Mouse (Mus musculus): Measurements from ENCODE around the gene Fbxl19.
"Not testable (repeated sequence)": the region's sequence is repeated elsewhere in the genome, so short reads cannot be mapped to it uniquely, and the experiment has no call there.

The Fbxl19 gene

DNA sequence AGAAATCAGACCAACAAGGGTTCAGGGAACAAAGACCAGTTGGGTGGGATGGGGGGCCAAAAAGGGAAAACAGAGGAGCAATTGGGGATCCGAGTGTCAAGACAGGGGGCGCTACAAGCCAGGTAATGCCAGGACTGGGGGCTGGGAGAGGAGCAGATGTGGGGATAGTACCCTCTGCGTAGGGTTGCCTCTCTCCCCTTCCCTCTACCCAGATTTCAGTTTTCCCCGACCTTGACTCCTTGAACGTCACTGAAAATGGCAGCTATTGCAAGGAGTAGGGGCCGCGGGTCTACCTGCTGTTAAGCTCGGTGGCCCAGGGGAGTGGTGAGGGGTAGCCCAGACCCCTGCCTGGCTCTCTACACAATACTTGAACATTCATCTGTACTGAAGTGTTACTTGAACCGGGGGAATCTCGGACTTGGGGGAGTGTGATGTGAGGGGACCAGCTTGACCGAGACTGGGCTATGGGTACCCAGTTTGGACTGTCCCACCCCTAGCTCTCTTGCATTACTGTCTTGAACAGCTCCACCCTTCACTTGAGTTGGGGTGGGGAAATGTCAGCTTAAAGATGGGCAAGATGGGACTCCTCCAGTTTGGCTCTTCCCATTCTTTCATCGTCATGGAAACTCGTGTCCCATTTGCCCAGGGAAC lies 24.1 kb downstream of the Fbxl19 start:
- no peak for DNase-seq (ENCODE audit: low read depth)

DNA sequence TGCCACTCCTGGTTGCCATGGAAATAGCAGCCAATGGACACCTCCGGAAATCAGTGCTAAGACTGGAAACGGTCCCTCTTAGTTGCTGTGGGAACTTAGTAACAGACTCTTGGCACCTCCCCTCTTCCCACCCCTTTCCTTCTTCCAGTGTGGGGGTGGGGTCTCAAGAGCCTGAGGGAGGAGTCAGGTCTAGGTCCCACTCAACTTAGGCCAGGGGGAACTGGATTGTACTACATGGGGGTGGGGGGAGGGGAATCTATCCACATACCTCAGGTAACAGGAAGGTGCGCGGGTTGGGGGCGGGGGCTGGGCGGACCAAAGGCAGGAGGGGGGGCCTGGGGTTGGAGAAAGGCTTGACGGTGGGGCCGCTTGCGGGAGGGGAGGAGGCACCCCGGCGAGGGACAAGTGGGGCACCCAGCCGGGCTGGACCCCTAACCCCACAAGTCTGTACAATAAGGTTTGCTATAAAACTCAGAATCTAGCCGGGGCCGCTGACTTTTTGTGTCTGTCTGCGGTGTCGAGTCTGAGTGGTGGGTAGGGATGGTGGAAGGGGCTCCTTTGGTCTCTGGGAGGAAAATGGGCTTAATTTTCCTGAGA lies 24.8 kb downstream of the Fbxl19 start:
- DNase-seq (ENCODE audit: low read depth), result peak; percentile 66

DNA sequence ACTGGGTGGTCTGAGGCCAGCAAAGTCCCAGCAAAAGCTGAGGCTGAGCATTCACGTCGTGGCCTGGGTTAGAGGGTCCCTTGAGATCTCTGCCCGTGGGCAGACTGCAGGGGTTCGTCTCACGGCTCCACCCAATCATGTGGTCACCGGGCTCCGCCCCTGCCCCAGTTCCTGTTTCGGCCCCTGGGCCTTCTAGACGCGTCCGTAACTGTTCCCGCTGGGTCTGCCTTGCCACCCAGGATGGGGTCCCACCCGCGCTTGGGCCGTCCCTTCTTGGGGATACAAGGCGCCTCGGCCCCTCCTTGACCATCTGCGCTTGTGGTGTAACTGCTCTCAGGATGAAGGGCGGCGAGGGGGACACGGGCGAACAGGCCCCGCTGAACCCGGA lies 25.3 kb downstream of the Fbxl19 start, which contains the start of gene Orai3:
Gene Orai3, plus strand, starts transcription at position 165 of the 388 bp plus-strand sequence.
- peak; percentile 73 for DNase-seq (ENCODE audit: low read depth)

DNA sequence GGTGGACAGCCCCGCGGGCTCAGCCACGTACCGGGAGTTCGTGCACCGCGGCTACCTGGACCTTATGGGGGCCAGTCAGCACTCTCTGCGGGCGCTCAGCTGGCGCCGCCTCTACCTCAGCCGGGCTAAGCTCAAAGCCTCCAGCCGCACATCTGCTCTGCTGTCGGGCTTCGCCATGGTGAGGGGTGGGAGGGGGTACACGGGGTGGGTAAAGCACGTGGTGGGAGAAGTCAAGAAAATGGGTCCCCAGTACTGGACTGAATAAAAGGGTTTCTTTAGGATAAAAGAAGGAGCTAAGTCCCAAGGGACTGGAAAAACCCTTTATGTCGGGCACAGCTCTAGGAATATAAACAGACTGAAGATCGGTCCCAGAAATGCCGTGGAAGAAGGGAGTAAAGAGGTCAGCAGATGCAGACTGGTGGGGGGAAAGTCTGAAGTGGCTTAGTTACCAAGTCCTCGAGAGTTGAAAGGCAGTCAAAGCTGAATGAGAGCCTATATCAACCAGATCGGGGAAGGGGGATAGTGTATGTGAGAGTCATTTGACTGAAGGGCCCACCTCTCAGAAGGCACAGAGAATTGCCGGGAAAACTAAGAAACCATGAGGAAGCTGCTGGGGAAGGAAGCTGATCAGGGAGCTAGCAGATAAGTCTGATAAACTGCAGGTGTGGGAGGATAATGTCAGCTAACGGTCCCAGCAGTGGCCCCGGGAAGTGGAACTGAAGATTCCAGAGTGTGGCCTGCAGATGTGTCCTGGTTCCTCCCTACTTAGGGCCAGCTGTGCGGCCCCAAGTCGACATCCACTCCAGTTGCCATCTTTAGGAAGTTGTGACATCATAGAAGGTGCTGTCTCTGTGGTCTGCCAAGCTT lies 25.9 kb downstream of the Fbxl19 start:
- DNase-seq (ENCODE audit: low read depth), result no peak

DNA sequence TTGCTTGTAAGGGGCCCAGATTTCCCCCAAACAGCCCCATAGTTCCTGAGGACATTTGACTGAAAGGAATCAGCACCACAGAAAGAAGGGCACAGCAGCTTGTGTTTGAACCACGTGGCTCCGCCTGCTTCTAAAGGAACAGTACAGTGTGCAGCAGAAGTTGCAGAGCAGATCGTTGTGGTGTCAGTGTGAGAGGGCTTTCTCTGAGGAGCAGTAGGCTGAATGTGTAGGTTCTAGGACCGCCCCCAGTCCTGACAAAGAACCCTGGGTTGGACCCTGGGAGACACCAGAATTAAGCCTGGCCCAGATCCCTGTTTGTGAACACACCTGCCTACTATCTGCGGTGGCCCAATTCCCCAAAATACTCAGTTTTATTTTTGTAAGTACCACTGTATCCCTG lies 26.9 kb downstream of the Fbxl19 start:
- DNase-seq (ENCODE audit: low read depth), result no peak

DNA sequence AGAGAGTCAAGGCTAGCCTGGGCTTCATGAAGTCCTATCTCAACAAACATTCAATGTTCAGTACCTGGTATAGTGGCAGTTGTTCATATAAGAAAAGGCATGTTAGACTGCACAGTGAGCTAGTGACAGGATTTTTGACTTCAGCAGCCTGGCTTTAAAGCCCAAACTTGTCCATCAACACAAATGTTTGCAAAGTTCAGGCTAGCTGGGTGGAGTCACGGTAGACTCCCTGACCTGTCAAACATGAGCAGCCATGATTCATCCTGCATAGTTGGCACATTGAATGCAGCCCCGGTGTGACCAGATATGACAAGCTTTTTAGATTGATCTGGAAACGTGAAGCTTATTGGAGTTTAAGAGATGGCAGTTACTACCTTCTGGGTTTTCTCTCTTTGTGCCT lies 27.7 kb downstream of the Fbxl19 start:
- DNase-seq (ENCODE audit: low read depth), result no peak

DNA sequence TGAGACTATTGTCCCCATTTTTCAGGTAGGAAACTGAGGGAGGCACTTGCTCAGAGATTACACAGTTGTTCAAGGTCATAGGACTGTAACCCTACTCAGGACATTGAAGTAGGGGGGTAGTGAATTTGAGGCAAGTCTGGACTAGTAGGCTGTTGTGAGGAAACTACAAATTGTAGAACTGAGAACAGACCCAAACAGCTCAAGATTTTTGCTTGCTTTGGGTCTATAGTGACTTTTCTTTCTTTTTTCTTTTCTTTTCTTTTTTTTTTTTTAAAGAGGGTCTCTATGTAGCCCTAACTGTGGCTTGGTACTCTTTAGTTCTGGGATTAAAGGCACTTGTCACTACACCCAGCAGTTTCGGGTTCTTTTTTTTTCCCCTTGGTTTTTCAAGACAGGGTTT lies 28.2 kb downstream of the Fbxl19 start:
- DNase-seq (ENCODE audit: low read depth), result no peak

DNA sequence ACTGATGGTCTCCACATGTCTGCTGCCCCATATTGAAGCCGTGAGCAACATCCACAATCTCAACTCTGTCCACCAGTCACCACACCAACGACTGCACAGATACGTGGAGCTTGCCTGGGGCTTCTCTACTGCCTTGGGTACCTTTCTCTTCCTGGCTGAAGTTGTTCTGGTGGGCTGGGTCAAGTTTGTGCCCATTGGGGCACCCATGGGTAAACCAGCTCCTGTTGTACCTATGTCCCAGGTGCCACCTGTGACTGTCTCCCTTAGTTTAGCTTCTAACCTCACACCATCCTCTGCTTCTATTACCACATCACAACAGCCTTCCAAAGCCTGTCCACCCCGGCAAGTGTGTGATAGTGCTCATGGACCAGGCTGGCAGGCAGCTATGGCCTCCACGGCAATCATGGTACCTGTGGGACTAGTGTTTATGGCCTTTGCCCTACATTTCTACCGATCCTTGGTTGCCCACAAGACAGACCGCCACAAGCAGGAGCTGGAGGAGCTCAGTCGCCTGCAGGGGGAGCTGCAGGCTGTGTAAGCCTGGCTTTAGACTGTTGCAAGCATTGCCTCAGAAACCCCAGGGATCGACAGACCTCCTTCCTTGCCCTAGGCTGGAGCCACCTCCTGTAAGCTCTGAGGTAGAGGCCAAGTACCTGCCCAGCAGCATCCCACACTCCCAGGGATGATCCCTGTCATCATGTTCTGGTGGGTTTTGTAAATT lies 29.5 kb downstream of the Fbxl19 start:
- DNase-seq (ENCODE audit: low read depth), result peak; percentile 82

DNA sequence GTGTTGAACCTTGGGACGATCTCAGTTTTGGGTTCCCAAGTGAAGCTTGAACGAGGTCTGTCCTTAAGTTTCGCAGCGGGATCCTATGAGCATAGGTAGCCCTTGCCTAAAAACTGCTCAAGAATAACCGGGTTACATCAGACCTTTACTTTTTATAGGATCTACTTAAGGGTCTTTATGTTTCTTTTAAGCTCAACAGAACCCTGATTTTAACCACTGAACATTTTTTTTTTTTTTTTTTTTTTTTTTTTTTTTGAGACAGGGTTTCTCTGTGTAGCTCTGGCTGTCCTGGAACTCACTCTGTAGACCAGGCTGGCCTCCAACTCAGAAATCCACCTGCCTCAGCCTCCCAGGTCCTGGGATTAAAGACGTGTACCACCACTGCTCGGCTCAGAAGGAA lies 31.5 kb downstream of the Fbxl19 start:
- not testable (repeated sequence) for DNase-seq (ENCODE audit: low read depth)

DNA sequence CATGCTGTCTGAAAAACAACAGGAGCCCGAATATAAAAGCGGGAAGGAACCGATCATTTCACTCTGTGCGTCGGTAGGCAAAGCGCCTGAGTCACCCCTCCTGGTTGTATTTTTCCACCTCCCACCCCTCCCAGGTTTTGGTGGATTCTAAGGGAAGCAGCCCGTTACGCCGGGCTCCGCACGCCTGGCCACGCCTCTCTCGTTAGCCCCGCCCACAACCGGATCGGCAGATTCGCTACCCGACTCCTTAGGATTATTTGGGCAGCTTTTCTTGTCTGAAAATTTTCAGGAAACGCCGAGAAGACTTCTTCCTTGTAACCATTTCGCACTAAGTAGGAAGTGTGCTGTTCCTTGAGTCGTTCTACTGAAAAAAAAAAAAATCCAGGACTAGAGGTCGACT lies 32.1 kb downstream of the Fbxl19 start, which contains the start of gene Setd1a:
Gene Setd1a, plus strand, starts transcription at position 245 of the 400 bp plus-strand sequence.
- DNase-seq (ENCODE audit: low read depth), result peak; percentile 77

DNA sequence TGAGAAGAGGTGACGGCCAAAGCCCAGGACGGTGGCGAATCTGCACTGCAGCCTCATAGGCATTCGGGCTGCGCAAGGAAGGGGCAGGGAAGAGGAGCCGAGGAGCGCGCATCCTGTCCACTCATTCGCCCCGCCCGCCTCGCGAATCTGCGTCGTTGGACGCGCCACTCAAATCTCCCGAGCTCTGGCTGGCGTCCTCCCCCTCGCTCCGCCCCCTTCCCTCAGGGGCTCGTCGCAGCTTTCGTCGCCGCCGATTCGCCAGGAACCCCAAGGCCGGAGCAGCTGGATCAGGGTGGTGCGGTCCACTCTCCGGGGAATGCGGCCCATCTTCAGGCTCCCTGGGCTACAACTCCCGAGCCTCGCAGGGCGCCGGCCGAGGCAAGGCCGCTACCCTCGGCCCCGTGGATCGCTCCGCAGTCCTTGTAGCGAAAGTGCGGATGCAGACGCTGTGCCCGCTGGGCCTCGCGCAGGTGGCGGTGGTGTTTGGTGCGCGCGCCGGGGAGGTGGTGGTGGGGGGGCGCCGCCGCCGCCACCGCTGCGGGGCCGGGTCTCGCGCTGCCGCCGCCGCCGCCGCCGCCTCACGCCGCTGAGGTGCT lies 32.6 kb downstream of the Fbxl19 start:
- peak; percentile 96 for DNase-seq (ENCODE audit: low read depth)

DNA sequence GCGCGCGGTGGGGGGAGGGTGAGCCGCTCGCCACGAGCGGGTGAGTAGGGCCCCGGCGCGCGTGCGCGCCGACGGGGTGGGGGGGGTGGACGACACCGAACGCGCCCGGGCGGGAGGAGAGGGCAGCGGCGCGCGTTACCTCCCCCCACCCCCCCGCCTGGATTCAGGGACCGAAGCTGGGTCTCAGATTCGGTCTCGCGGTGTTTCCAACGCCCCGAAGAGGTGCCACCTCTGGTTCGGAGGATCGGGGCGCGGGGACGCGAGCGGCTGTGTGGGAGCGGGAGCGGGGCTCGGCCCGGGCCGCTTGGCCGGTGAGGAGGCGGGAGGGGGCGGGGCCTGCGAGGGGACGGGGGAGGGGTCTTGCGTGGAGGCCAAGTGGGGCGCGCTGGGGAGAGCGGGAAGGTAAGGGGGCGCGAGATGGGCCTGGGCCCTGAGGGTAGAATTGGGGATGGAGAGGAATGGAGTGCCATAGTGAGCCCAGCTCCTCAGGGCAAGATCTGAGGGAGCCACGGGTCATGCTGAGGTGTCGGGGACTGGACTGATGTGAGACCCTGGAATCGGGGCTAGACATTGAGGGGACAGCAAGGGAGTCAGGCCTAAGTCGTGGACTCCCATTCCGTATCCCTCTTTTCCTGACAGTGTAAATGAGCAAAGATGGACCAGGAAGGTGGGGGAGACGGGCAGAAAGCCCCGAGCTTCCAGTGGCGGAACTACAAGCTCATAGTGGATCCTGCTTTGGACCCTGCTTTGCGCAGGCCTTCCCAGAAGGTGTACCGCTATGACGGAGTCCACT lies 33.3 kb downstream of the Fbxl19 start:
- no peak for DNase-seq (ENCODE audit: low read depth)

DNA sequence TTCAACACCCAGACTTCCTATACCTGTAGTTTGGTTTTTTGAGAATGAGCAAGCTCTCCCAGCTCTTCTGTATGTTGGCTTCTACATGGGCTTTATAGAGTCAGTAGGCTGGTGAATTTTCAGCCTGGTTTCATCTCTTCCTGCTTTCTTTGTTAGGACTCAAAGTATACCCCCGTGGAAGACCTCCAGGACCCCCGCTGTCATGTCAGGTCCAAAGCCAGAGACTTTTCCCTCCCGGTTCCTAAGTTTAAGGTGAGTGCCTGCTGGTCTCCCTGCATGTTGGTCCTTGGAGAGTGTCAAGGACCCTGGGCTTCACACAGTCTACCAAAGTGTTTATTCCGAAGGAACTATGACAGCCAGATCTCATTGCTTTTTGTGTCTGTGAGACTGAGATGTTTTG lies 34.0 kb downstream of the Fbxl19 start:
- DNase-seq (ENCODE audit: low read depth), result no peak

DNA sequence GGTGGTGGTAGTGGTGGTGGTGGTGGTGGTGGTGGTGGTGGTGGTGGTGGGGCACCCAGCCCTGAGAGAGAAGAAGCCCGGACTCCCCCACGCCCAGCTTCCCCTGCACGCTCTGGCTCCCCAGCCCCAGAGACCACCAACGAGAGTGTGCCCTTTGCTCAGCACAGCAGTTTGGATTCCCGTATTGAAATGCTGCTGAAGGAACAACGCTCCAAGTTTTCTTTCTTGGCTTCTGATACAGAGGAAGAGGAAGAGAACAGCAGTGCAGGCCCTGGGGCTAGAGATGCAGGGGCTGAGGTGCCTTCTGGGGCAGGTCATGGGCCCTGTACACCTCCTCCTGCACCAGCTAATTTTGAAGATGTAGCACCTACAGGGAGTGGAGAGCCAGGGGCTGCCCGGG lies 41.0 kb downstream of the Fbxl19 start, which contains the start of gene Gm49388:
Gene Gm49388, plus strand, starts transcription at position 301 of the 400 bp plus-strand sequence.
- DNase-seq (ENCODE audit: low read depth), result no peak

DNA sequence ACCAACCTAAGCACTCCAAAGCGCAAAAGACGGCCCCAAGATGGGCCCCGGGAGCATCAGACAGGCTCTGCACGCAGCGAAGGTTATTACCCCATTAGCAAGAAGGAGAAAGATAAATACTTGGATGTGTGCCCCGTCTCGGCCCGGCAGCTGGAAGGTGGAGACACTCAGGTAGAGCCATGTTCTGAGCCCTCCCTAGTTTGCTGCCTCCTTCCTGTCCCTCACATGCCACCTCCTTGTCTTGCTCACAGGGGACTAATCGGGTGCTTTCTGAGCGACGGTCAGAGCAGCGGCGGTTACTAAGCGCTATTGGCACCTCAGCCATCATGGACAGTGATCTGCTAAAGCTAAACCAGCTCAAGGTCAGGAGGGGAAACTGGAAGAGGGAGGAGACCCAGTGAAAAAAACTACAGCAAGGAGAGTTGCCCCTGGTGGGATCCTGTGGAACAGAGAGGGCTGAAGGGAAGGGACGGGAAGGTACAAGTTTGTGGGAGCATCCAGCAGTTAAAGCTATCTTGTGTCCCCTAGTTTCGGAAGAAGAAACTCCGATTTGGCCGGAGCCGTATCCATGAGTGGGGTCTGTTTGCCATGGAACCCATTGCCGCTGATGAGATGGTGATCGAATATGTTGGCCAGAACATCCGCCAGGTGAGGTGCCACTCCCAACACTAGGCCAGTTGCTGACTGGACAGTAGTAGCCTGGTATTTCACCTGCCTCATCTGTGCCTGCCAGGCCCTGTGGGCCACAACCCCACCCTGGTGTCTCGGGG lies 52.9 kb downstream of the Fbxl19 start:
- no peak for DNase-seq (ENCODE audit: low read depth)

DNA sequence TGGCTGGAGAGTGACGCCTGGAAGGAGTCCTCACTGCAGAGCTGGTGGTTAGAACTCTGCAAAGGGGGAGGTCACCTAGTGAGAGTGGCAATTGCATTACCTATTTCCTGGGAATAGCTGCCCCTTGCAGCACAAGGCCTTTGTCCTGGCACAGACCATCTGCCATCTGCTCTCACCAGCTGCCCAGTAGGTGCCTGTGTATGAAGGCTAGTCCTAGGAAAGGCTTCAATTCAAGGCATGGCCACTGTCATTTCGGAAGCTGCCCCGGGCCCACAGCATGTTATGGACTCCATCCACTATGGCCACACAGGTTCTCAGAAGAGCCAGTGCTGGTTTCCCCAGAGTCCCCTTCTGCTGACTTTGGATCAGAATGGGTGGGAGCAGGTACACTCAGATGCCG lies 54.2 kb downstream of the Fbxl19 start:
- DNase-seq (ENCODE audit: low read depth), result no peak

DNA sequence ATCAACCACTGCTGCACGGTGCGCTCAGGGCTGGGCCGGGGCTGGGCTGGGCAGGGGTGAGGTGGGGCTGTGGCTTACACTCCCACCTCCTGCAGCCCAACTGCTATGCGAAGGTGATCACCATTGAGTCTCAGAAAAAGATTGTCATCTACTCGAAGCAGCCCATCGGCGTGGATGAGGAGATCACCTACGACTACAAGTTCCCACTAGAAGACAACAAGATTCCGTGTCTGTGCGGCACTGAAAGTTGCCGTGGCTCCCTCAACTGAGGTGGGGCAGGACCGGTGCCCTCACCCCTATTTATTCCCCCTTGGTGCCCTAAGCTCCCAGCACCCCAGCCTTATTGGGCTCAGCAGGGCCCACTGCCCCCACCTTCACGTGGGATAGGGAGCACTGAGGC lies 54.9 kb downstream of the Fbxl19 start:
- DNase-seq (ENCODE audit: low read depth), result no peak

DNA sequence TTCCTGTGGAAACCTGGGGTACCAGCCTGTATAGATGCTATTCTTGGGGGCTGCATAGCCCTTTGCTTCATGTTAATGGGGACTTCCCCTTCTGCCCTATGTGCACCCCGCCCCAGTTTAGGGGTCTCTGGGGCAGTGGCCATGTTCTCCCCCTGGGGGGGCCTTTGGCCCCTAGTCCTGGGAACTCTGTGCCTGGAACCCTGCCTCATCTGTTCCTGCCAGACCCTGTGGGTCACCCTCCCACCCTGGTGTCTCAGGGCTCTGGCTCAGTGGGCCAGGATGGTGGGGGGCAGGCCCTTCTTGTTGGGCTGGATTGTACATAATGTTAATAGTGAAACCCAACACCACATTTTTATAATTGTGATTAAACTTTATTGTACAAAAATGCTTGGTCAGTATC lies 55.4 kb downstream of the Fbxl19 start:
- no peak for DNase-seq (ENCODE audit: low read depth)

DNA sequence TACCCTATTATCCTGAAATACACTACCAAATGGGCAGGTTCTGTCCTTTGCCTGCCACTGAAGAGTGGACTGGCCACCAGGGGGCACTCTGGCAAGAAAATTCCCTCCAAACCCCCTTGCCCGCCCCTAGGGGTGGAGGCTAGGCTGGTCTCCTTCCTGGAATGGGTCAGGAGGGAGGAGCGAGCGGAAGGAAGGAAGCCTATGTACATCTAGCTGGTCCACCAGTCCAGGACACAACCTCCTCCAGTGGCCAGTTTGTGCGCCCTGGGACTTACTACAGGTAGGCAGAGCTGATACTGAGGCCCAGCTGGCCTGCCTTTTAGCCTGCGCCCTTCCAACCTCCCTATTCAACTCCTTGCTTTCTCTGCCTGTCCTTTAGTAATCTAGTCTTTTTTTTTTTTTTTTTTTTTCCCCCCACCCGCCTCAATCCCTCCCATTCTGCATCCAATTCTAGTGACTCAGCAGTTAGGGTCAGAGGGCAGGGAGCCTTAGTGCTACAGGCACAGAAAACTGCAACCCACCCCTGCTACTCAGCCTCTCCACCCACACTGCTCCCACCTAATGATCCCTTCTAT lies 56.2 kb downstream of the Fbxl19 start, which contains the start of gene Hsd3b7:
Gene Hsd3b7, plus strand, starts transcription at position 170 of the 575 bp plus-strand sequence.
- peak; percentile 82 for DNase-seq (ENCODE audit: low read depth)

Data from c-Kit-positive CD71-negative TER-119-negative erythroid progenitor cells, embryonic 14.5 days (primary cell).